Mouse (Mus musculus) kidney, embryonic 14.5 days (tissue): ENCODE measurements around the gene Foxd4. TPM values are rescaled to one million over a fixed set of nuclear protein-coding genes. Genes with fewer than 3 reads are reported as not detected.
"Not testable (repeated sequence)": the region's sequence is repeated elsewhere in the genome, so short reads cannot be mapped to it uniquely, and the experiment has no call there.

ENCODE experiments used
- ATAC-seq: fragments of 200-750 bp; cut with Nextera tagmentation; 2 replicates; pipeline ENCODE4 v1.8.0; 2017; ENCODE audit warnings: moderate number of reproducible peaks, mild to moderate bottlenecking, moderate TSS enrichment, moderate library complexity; ENCODE audit not compliant: low FRiP score, low TSS enrichment
- H3K27ac ChIP-seq: fragments of 300-500 bp; sonication (generic); 2 replicates; pipeline ENCODE4 v1.5.1; 2014; ENCODE audit warnings: low read depth, mild to moderate bottlenecking, low read length, moderate library complexity, mixed read lengths
- H3K27me3 ChIP-seq: fragments of 300-500 bp; sonication (generic); 2 replicates; pipeline ENCODE4 v1.6.1; 2014; ENCODE audit warnings: mild to moderate bottlenecking, low read length; ENCODE audit not compliant: control insufficient read depth, insufficient read depth
- H3K36me3 ChIP-seq: fragments of 300-500 bp; sonication (generic); 2 replicates; pipeline ENCODE4 v1.6.1; 2014; ENCODE audit warnings: low read length, mixed read lengths; ENCODE audit not compliant: control insufficient read depth, insufficient read depth
- H3K4me1 ChIP-seq: fragments of 300-500 bp; sonication (generic); 2 replicates; pipeline ENCODE4 v1.6.1; 2014; ENCODE audit warnings: low read length, mixed read lengths; ENCODE audit not compliant: control insufficient read depth, insufficient read depth
- H3K4me2 ChIP-seq: fragments of 300-500 bp; sonication (generic); replicated peaks from 2 replicates; pipeline ENCODE4 v1.6.1; 2014; ENCODE audit warnings: low read depth, mild to moderate bottlenecking, low read length
- H3K4me3 ChIP-seq: fragments of 300-500 bp; sonication (generic); 2 replicates; pipeline ENCODE4 v1.5.1; 2014; ENCODE audit warnings: mild to moderate bottlenecking, low read length
- H3K9ac ChIP-seq: fragments of 300-500 bp; sonication (generic); 2 replicates; pipeline ENCODE4 v1.6.1; 2014; ENCODE audit warnings: low read depth, mild to moderate bottlenecking, low read length, moderate library complexity
- H3K9me3 ChIP-seq: fragments of 300-500 bp; sonication (generic); 2 replicates; pipeline ENCODE4 v1.6.1; 2016; ENCODE audit warnings: low read length; ENCODE audit not compliant: control insufficient read depth
- WGBS: fragments of 180-500 bp; shearing (Covaris S2); extraction: QIAGEN DNeasy Blood & Tissue Kit; methylation state at CpG from one replicate; pipeline ENCODE4 v1.1.7; 2014; 5-methylcytosine and 5-hydroxymethylcytosine counted together
- polyA plus RNA-seq: library from polyadenylated mRNA; unstranded; fragments of >200 nt; fragmentation: Nextera tagmentation; extraction: Ambion mirVana; gene quantifications from 2 replicates; pipeline ENCODE4 v1.2.1, GENCODE M21; 2014

Foxd4 gene
- polyA plus RNA-seq, 1 experiment from 2014 or later, result not detected

DNA sequence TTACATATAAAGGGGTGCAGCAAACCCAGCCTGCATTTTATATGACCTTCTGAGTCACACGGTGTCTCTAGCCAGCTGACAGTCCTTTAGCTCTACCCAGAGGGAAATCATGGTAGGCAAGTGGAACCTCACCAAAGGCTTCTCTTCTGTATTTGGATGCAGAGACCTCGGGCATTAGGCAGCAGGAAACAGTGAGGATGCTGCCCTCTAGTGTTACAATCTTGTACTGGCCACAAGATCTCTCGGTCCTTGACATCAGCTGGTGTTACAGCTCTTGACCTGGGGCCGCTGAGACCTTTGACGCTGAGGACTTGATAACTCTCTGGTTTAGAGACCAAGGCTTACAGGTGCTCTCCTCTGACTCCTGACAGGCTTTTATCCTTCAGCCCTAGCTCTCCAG is 15.5 kb downstream of the Foxd4 start:
- Histone ChIP-seq H3K4me2 (no peak overlapping the region), H3K27me3 (no peaks in the 10 kb centered on the region), H3K27ac (no peak overlapping the region), H3K4me1 (no peaks in the 10 kb centered on the region), H3K4me3 (no peak overlapping the region), H3K9ac (no peak overlapping the region), H3K36me3 (no peaks in the 10 kb centered on the region), H3K9me3 (no peaks in the 10 kb centered on the region)
- WGBS, result 15% methylated on average over 5 of the region's 5 CpGs
- ATAC-seq, result peak; percentile 44; the same call in 1 of the 2 replicates

DNA sequence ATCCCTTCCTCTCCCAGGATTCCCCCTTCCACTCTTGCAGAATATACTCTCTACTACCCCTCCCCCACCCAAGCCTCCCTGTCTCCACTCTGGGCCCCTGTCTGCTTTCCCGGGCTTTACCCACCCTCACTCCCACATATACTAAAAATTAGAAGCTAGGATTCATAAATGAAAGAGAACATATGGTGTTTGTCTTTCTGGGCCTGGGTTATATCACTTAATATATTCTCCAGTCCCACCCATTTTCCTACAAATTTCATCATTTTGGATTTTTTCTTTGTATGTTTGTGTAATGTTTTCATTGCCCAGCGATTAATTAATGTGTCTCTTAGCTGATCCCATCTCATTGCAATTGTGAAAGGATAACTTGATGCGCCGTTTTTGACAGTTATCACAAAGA is 19.8 kb downstream of the Foxd4 start:
- ATAC-seq, result no peak

DNA sequence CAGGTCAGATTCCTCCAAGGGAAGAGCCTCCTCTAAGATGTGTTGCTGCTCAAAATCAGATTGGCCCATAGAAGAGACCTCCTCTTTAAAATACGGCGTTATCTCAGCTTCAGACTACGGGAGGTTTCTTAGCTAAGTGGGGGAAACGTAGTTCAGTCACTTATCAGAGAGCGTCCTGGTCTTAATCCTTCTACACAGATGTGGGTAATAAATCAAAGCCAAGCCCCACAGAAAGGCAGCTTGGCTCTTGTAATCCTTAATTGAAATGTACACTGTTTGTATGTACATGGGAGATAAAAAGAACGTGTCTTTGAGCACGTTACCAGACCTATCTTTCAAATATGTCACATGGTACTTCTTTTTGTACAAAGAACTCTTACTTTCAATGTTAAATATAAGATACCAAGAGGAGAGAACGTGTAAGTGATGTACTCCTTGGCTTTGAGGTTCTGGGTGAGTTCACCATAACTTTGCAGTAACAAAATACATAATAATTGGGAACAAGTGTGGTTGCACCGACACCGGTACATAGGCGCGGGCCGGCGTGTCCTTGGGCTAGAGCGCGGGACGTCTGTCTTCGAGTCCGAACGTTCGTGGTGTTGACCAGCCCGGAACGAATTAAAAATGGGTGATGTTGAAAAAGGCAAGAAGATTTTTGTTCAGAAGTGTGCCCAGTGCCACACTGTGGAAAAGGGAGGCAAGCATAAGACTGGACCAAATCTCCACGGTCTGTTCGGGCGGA is 25.7 kb downstream of the Foxd4 start, which contains the start of gene Gm10053:
Gene Gm10053, plus strand, starts transcription at position 558 of the 742 bp plus-strand sequence.
- not testable (repeated sequence) for ATAC-seq, H3K9ac ChIP-seq, H3K4me2 ChIP-seq, H3K27me3 ChIP-seq, H3K4me1 ChIP-seq, H3K27ac ChIP-seq, H3K36me3 ChIP-seq, H3K9me3 ChIP-seq, H3K4me3 ChIP-seq
- 77% methylated on average over 23 of the region's 26 CpGs for WGBS

More for the DNA sequence above, 19.8 kb downstream of the Foxd4 start:
- H3K9me3 ChIP-seq, result no peaks in the 10 kb centered on the region
- 61% methylated on average over 4 of the region's 4 CpGs for WGBS
- H3K36me3 ChIP-seq, result no peaks in the 10 kb centered on the region
- H3K4me2 ChIP-seq, result no peak overlapping the region
- H3K4me3 ChIP-seq, result no peak overlapping the region
- no peak overlapping the region for H3K9ac ChIP-seq
- no peaks in the 10 kb centered on the region for H3K27me3 ChIP-seq
- H3K4me1 ChIP-seq, result no peaks in the 10 kb centered on the region
- H3K27ac ChIP-seq, result no peak overlapping the region

DNA sequence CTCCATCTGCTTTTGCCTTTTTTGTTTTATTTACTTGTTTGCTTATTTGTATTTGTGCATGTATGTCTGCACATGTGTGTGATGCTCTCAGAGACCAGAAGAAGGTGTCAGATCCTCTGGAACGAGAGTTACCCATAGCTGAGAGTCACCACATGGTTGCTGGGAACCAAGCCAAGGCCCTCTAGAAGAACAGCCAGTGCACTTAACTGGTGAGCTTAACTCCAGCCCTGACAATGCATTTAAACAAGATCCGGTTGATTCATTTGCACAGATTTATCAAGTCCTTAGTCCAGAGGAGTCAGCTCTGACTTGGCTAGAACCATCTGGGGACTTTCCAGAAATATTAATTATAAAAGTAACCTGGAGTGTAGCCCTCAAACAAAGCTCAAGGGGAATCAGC is 27.1 kb downstream of the Foxd4 start:
- ATAC-seq, result no peak
- H3K4me2 ChIP-seq, result no peak overlapping the region
- no peak overlapping the region for H3K9ac ChIP-seq
- H3K4me1 ChIP-seq, result no peaks in the 10 kb centered on the region
- H3K4me3 ChIP-seq, result no peak overlapping the region
- H3K36me3 ChIP-seq, result no peaks in the 10 kb centered on the region
- H3K9me3 ChIP-seq, result no peaks in the 10 kb centered on the region
- WGBS, result 51% methylated on average over 2 of the region's 2 CpGs
- H3K27ac ChIP-seq, result no peak overlapping the region
- no peaks in the 10 kb centered on the region; the same call in 1 of the 2 replicates for H3K27me3 ChIP-seq

DNA sequence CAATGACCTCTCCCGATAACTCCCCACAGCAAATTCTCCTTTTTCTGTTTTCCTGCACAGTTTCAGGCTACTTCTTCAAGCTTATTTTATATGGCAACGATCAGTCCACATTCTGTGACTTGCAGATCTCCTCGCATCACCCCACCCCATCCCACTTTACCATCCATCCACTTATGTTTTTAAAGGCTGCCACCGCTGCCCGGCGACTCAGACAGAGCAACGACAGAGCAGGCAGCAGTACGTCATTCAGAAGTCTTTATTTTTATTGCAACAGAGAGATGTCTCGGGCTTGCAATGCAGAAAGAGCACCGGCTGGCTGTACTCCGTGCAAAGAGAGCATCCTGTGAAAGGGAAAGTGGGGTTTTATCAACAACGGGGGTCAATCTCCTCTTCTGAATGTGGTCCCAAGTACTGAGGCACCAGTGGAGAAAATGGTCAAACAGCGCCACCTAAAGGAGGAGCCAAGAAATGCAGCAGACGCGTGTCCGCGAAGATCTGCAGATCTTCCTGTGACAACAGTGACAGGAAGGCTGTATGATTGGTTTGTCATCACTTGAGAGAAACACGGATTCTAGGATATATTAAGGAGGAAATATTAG is 29.9 kb downstream of the Foxd4 start:
- Histone ChIP-seq H3K4me2 (peak overlapping the region; percentile 44), H3K9ac (0 out of 2 replicates have a peak overlapping the region, but pooled peaks have one; percentile 32), H3K27me3 (no peaks in the 10 kb centered on the region; the same call in 1 of the 2 replicates), H3K9me3 (no peaks in the 10 kb centered on the region), H3K4me1 (no peaks in the 10 kb centered on the region), H3K4me3 (peak overlapping the region; percentile 31), H3K36me3 (no peaks in the 10 kb centered on the region), H3K27ac (no peak overlapping the region)
- 0 out of 2 replicates have a peak, but pooled peaks have one; percentile 72 for ATAC-seq
- WGBS, result 16% methylated on average over 18 of the region's 18 CpGs

DNA sequence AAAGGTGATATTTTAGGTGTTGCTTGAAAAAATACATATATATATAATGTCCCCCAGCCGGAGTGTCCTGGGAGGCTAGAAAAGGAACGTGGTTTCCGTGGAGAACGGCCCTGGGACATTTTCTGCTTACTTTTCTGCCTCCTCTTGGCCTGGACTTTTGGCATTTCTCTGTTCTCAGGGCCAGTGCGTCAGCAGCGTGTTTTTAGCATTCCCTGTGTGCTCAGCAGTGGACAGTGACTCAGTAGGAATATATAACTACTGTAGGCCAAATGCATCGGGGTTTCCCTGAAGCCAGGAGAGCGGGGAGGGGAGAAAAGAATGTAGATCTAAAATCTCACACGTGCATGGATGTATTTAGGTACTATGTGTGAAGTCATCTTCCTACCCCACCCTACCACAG is 35.6 kb downstream of the Foxd4 start:
- H3K9ac ChIP-seq, result no peak overlapping the region
- no peaks in the 10 kb centered on the region for H3K36me3 ChIP-seq
- H3K27ac ChIP-seq, result no peak overlapping the region
- no peaks in the 10 kb centered on the region for H3K27me3 ChIP-seq
- 0 out of 2 replicates have a peak, but pooled peaks cover 3% of the 10 kb centered on the region for H3K4me1 ChIP-seq
- H3K9me3 ChIP-seq, result no peaks in the 10 kb centered on the region
- no peak overlapping the region for H3K4me3 ChIP-seq
- no peak for ATAC-seq
- 86% methylated on average over 9 of the region's 9 CpGs for WGBS
- no peak overlapping the region for H3K4me2 ChIP-seq

DNA sequence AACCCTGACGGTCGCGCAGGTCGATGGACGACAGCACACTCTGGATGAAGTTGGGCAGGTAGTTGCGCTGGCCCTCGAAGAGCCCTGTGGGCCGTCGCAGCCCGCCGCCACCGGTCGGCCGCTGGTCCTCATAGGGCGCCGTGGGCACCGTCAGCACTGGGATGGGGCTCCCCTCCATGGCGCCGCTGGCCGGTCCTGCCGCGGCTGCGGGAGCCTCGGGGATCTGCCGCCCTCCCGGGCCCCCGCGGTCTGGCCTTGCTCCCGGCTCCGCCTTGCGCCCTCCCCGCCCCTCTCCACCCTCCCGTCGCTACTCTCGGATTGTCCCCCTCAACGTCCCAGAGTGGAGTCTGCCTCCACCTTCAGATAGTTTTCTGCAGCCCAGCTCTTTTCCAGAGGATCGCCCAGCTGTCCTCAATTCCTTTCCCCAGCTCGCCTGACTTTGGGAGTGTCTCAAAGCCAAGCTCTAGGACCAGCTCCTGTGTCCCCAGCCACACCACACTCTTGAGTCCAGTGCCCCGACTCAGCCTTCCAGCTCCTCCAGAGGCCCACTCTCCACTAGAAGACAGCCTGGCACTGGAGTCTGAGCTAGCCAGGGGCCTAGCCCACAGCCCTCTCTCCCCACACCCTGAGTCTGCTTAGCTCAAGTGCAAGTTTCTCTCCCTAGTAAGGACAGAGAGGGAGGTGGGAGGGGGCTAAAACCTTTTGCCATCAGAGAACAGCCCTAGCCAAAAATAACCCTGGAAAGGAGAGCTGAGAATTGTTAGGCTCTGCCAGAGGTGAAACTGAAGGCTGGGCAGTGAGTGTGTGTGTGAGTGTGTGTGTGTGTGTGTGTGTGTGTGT is 39.2 kb downstream of the Foxd4 start, which contains the start of gene Pgm5:
Gene Pgm5, minus strand, starts transcription at position 244 of the 840 bp plus-strand sequence.
- H3K36me3 ChIP-seq, result no peaks in the 10 kb centered on the region
- H3K27me3 ChIP-seq, result no peaks in the 10 kb centered on the region
- H3K4me2 ChIP-seq, result peak within 1 kb of the TSS; percentile 79
- peak within 1 kb of the TSS; percentile 64 for H3K9ac ChIP-seq
- no peaks in the 10 kb centered on the region for H3K9me3 ChIP-seq
- 2% methylated on average over 37 of the region's 39 CpGs for WGBS
- ATAC-seq, result peak; percentile 84
- 0 out of 2 replicates have a peak, but pooled peaks cover 3% of the 10 kb centered on the region for H3K4me1 ChIP-seq
- H3K27ac ChIP-seq, result no peak within 1 kb of the TSS
- H3K4me3 ChIP-seq, result peak within 1 kb of the TSS; percentile 54

DNA sequence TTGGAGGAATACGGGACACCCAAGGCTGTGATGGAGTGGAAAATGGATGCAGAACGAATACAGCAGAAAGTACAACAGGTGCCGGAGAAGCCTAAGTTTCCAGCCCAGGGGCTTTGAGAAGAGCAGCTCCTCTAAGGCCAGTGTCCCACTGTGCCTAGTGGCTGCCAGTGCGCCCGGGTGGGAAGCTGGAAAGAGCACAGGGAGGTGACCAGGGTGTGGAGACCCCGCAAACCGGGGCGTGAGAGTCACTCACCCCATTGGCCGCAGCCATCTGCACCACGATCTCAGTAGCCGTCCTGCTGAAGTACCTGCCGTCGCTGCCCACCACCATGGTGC is 39.8 kb downstream of the Foxd4 start:
- H3K36me3 ChIP-seq, result no peaks in the 10 kb centered on the region
- 0 out of 2 replicates have a peak, but pooled peaks cover 3% of the 10 kb centered on the region for H3K4me1 ChIP-seq
- ATAC-seq, result peak; percentile 35; the same call in 1 of the 2 replicates
- H3K27me3 ChIP-seq, result no peaks in the 10 kb centered on the region
- H3K27ac ChIP-seq, result no peak overlapping the region
- WGBS, result 17% methylated on average over 13 of the region's 13 CpGs
- H3K9me3 ChIP-seq, result no peaks in the 10 kb centered on the region
- peak overlapping the region; percentile 79 for H3K4me2 ChIP-seq
- H3K9ac ChIP-seq, result peak overlapping the region; percentile 64
- peak overlapping the region; percentile 54 for H3K4me3 ChIP-seq
